Mouse (Mus musculus) left cerebral cortex, postnatal 36 days (tissue): Measurements from ENCODE around the gene Cttnbp2. TPM values are rescaled to one million over a fixed set of nuclear protein-coding genes. Genes with fewer than 3 reads are reported as not detected.
A peak's percentile ranks its signal among the peaks of the same experiment; 100 is the strongest.

Experiments used
- DNase-seq, 2 experiments: peaks; one replicate each; pipeline ENCODE4 v3.0.0; 2021 to 2022; ENCODE audit warnings: low spot score in 2 of 2, mixed read lengths in 1 of 2
- intact Hi-C: fragments of 180-260 bp; cut with DNase I; formaldehyde crosslinking; loops from one replicate; pipeline ENCODE4 v1.15.1; 2025
- total RNA-seq, 2 experiments: library from RNA; stranded (reverse); gene quantifications; 2 replicates each; pipeline ENCODE4 v1.2.3; 2021

Gene Cttnbp2
- total RNA-seq, 2 experiments from 2014 or later = 127 to 181 TPM

GRCm38 (mm10) chr6:18474983-18475382 lies 39.7 kb downstream of the Cttnbp2 start:
- intact Hi-C loops = no loop called here
- DNase-seq = no peak

- intact Hi-C loops = no loop called here
- DNase-seq = no peak
Measured at GRCm38 (mm10) chr6:18474541-18474940, 40.1 kb downstream of the Cttnbp2 start.

GRCm38 (mm10) chr6:18469206-18469605 lies 45.4 kb downstream of the Cttnbp2 start:
- no peak for DNase-seq

GRCm38 (mm10) chr6:18467777-18468176 lies 46.9 kb downstream of the Cttnbp2 start:
- DNase-seq = no peak
- intact Hi-C loops = no loop called here

More at GRCm38 (mm10) chr6:18469206-18469605, 45.4 kb downstream of the Cttnbp2 start:
- intact Hi-C loops = no loop called here

- no peak for DNase-seq
- intact Hi-C loops = no loop called here
Measured at GRCm38 (mm10) chr6:18466227-18466626, 48.4 kb downstream of the Cttnbp2 start.

GRCm38 (mm10) chr6:18465626-18466025 lies 49.0 kb downstream of the Cttnbp2 start:
- intact Hi-C loops = no loop called here
- no peak for DNase-seq

GRCm38 (mm10) chr6:18459657-18460056 lies 55.0 kb downstream of the Cttnbp2 start:
- DNase-seq = no peak

GRCm38 (mm10) chr6:18450551-18451193 lies 64.0 kb downstream of the Cttnbp2 start:
- no peak for DNase-seq

More at GRCm38 (mm10) chr6:18459657-18460056, 55.0 kb downstream of the Cttnbp2 start:
- intact Hi-C loops = no loop called here

GRCm38 (mm10) chr6:18448078-18448477 lies 66.6 kb downstream of the Cttnbp2 start:
- intact Hi-C loops = no loop called here
- peak in 1 of 2 experiments; percentile 27 for DNase-seq

More at GRCm38 (mm10) chr6:18450551-18451193, 64.0 kb downstream of the Cttnbp2 start:
- intact Hi-C loops = no loop called here

GRCm38 (mm10) chr6:18446917-18447316 lies 67.7 kb downstream of the Cttnbp2 start:
- intact Hi-C loops = no loop called here
- no peak for DNase-seq

GRCm38 (mm10) chr6:18446359-18446758 lies 68.3 kb downstream of the Cttnbp2 start:
- DNase-seq = no peak
- intact Hi-C loops = no loop called here

GRCm38 (mm10) chr6:18445747-18446146 lies 68.9 kb downstream of the Cttnbp2 start:
- intact Hi-C loops = no loop called here
- DNase-seq = peak; percentile 20 to 41

GRCm38 (mm10) chr6:18442303-18442702 lies 72.3 kb downstream of the Cttnbp2 start:
- intact Hi-C loops = no loop called here

GRCm38 (mm10) chr6:18440918-18441532 lies 73.6 kb downstream of the Cttnbp2 start:
- DNase-seq = no peak
- intact Hi-C loops = no loop called here

More at GRCm38 (mm10) chr6:18442303-18442702, 72.3 kb downstream of the Cttnbp2 start:
- no peak for DNase-seq

GRCm38 (mm10) chr6:18436127-18436812 lies 78.4 kb downstream of the Cttnbp2 start:
- intact Hi-C loops = no loop called here
- DNase-seq = no peak

- DNase-seq = no peak
- intact Hi-C loops = no loop called here
Measured at GRCm38 (mm10) chr6:18434828-18435531, 79.7 kb downstream of the Cttnbp2 start.

GRCm38 (mm10) chr6:18434355-18434754 lies 80.3 kb downstream of the Cttnbp2 start:
- DNase-seq = no peak
- intact Hi-C loops = no loop called here

GRCm38 (mm10) chr6:18432362-18432761 lies 82.3 kb downstream of the Cttnbp2 start:
- DNase-seq = no peak
- intact Hi-C loops = no loop called here

GRCm38 (mm10) chr6:18431891-18432290 lies 82.8 kb downstream of the Cttnbp2 start:
- DNase-seq = no peak
- intact Hi-C loops = no loop called here

- no peak for DNase-seq
- intact Hi-C loops = no loop called here
Measured at GRCm38 (mm10) chr6:18430062-18430461, 84.6 kb downstream of the Cttnbp2 start.
